Mouse (Mus musculus): ENCODE measurements around the gene Abt1.

DNA sequence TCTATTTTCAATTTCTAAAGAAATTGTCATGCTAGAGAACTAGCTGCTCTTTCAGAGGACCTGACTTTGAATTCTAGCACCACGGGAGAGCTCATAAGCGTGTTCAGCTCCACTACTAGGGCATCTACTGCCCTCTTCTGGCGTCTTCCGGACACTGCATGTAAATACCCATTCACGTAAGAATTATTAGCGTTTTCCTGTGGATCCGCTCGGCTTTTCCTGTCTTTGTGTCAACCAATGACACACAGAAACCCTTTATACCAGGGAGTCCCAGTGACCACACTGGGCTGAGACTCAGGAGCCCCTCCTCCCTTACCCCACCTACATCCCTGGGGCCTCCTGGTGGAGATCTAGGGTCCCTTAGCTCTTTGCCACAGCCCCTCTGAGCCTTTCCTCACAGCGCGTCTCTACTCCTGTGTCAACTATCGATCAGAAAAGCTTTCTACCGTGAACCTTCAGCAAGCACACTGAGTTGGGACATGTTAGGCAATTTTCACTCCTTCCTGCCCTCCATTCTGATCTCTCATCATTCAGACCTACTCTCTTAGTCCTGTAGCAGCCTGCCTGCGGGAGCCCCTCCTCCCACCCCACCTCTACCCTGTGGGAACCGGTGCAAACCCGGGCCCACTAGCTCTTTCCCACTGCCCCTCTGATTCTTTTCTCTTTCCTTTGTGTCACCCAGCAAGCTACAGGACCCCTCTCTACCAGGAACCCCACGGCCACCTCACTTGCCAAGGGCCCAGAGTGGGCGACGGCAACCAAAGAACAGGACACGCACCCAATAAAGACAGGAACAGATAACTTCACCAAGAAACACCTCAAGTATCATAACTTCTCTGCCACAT, 21.8 kb downstream of the Abt1 start:
- no peak for TF ChIP-seq HCFC1 (IDR thresholded peaks at IDR 0.05; ENCODE audit: borderline replicate concordance, insufficient read depth, low read length)
- peak; percentile 99 for TF ChIP-seq ZC3H11A (IDR thresholded peaks at IDR 0.05; ENCODE audit: borderline replicate concordance, low read depth, low read length)
